Mouse (Mus musculus): ENCODE measurements around the gene Svep1.
A peak's percentile ranks its signal among the peaks of the same experiment; 100 is the strongest.

Gene Svep1

DNA sequence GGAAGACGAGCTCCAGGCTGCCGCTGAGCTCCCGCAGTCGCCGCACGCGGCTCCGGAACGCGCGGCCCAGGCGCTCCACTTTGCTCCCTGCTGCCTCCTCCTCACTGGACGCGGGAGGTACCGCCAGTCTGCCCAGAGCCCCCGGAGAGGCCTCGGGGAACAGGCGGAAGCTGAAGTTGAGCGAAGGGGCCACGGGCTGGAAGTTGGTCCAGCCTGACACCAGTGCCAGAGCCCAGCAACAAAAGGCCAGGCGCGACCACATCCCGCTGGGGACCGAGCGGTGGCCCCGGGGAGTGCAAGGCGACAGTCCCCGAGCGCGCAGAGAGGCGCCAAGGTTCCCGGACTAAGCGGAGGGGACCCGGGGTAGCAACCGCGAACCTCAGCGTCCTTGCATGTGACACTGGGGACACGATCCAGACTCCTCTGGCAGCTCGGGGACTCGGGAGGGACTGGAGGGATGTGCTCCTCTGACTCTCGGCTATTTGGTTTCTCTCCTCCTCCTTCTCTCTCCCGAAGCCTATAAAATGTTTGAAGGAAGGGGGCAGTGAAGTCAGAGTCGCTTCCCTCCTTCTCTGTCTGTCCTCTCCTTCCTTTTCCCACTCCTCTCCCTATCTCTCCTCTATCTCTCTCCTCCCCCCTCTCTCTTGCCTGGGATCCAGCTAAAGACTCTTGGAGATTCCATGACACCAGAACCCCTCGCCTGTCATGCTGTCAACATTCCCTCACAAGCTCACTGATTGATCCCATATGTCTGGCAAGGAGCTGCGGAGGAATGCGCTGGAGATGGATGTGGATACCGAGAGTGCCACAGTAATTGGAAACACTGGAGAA lies at the start of gene Svep1:
Svep1 (minus strand) TSS at position 745 of the 831 bp plus-strand sequence.
- DNase-seq (ENCODE audit: low read depth, low spot score), result peak; percentile 91

DNA sequence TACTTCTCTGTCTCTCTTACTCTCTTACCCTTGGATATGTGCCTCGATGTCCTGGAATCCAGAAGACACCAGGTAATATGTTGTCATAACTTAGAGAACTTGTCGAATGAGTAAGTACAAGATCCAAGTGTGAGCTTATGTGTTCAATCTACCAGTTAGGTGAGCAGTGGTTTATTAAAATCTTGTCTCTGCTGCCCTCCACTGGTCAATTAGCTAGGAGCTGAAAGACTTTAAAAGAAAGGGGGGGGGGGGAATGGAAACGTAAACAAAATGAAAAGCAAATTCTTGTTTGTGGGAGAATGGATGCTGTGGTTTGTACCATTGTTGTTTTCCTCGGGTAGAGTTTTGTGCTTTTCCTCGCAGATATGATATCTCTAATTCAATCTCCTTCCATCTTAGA lies 46.8 kb upstream of the Svep1 start:
- peak; percentile 86 for DNase-seq (ENCODE audit: low read depth, low spot score)

GRCm38 (mm10) chr4:58252381-58252780 lies 45.7 kb upstream of the Svep1 start:
- DNase-seq (ENCODE audit: low read depth, low spot score), result no peak

DNA sequence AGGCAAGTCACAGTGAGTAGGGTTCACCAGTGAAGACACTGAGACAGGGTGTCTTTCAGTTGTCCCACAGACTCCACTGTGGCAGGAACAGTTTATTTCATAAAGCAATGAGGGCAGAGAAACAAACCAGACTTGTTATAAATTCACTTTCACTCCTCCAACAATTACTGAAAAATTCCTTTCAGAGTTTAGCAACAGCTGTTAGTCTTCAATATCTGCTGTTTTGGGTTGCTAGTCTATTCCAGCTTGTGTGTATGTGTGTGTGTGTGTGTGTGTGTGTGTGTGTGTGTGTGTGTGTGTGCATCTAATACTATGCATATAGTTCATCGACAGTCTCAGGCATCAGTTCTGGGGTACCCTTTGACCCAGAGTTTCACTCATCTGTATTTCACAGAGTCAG lies 38.9 kb upstream of the Svep1 start:
- DNase-seq (ENCODE audit: low read depth, low spot score), result no peak

DNA sequence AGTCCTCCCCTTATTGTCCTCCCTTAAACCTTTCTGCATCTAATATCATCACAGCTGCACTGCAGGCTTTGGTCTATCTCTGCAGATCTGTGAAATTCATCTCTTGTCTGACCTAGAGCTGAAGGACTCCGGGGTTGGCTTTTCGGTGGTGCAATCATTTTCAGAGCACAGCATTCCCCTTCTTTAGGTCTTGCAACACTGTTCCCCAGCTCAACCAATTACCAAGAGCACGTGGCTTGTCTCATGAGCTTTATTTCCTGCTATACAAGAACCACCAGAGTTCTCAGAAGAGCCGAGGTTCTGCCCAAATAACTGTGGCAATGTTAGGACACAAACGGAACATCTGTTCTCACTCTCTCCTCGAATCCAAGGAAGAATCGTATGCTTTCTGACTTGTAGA lies 33.8 kb upstream of the Svep1 start:
- DNase-seq (ENCODE audit: low read depth, low spot score), result no peak

DNA sequence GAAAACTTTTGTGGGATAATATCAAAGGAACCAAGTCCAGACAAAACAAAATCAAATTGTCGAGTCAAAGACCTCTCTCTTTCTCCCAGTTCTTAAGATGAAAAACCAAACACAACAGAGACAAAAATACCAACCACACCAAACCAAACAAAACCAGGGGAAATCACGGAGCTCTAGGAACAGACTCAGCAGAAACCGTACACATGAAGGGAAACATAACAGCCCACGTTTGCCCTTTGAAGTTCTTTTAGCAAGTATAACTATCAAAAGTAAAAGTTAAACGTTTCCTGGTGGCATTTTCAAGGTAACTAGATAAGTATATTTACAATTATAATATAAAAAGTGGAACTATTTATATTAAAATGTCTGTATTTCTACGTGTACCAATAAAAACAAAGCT lies 29.2 kb upstream of the Svep1 start:
- DNase-seq (ENCODE audit: low read depth, low spot score), result no peak

DNA sequence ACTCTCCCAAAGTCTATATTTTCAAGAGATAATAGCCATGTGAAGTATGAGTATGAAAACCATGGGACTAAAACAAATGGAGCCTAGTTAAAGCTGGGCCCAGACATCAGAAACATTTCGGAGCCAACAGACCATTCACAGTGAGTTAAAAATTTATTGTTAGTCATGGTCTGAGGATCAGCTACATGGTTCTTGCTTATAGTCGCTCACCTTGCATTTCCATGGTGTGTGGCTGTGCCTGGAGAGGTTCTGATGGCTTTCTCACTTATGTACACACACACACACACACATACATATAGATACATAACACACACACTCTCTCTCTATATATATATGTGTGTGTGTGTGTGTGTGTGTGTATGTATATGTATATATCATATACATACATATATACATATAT lies 16.8 kb upstream of the Svep1 start:
- DNase-seq (ENCODE audit: low read depth, low spot score), result no peak

DNA sequence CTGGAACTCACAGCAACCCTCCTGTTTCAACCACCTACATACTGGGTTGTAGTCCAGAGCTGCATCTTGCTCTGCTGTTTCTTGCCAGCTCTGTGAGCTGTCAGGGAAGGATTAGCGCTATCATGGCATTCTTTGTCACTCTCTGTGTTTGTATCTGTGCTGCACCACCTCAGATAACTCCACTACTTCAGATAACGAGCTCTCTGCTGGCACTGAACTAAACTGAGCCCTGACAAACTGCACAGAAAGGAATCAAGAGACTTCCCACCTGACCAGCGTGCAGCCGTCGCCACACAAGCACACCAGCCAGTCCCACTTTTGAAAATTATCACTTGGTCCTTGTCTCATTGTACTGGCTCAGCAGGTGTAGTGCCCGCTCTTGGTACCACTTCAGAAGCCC lies 4.7 kb upstream of the Svep1 start:
- DNase-seq (ENCODE audit: low read depth, low spot score), result no peak

DNA sequence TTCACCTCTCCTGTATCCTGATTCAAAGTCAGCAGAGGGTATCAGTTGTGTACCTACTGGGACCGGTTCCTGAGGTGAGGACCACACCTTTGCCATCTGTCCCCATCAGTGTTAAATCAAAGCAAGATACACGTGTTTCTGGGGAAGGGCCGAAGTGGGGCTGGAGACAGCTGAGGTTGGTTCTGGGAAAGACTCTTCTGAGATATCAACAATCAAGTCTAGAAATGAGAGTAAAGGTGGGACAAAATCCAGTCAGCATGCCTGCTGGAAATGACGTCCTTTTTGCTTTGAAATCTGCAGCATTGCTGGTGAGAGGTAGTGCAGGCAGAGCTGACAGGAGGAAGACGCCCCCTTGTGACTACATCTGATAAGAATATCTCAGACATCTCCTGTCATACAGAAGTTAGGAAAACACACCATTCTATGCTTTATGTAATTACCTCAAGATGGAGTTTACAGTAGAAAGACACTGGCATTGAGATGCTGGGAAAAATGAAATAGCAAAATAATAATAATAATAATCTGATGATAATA lies 4.0 kb upstream of the Svep1 start:
- peak; percentile 53 for DNase-seq (ENCODE audit: low read depth, low spot score)

DNA sequence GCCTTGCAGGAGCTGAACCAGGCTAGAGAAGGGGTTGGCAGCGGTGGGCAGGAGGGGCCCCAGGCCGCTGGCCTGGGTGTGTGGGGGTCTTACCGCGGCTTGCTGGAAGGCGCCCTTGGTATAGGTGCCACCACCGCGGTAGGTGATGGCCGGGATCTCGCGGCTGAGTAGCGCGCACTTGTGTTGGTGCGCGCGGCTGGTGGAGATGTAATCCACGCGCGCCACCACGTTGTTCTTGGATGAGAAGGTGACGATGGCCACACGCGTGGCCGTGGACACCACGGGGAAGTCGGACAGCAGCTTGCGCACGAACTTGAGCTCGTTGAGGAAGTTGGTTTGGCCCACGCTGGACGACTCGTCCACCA lies 927 bp downstream of the Svep1 start:
- no peak for DNase-seq (ENCODE audit: low read depth, low spot score)

- no peak for DNase-seq (ENCODE audit: low read depth, low spot score)
Observed at GRCm38 (mm10) chr4:58201703-58202102, 5.0 kb downstream of the Svep1 start.

DNA sequence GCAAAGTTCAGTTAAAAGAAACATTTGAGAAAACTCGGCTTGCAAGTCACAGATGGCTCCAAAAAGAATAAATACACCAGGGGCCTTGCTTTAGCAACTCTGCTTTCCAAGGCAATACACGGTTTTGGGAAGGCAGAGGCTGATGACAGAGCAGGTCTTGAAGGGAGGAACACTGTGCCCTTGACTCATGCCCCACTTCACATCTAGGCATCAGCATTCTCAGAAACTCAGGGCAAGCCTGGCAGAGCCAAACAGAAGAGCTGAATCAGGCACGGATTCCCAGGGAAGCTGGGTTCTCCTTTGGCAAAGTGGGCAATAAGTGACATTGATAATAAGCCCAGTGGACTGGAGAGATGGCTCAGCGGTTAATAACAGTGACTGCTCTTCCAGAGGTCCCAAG lies 5.8 kb downstream of the Svep1 start:
- DNase-seq (ENCODE audit: low read depth, low spot score), result no peak

DNA sequence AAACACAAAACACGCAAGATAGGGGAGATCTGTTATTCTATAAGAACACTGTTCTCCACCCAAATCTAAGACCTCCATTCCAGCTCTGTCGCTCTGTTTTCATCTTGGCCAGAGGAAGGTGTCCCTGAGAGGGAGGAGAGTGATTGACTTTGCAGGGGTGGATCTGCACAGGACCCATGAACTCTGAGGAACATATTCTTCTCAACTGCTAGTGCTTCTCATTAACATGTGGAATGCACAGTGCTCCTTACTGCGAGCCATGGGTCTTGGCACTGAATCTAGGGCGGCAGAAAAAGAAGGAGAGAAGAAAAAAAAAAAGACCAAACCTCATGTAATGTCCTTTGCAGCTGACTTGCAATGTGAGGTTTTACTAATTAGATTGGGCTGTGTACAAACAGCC lies 9.4 kb downstream of the Svep1 start:
- no peak for DNase-seq (ENCODE audit: low read depth, low spot score)

GRCm38 (mm10) chr4:58196795-58197194 lies 9.9 kb downstream of the Svep1 start:
- peak; percentile 77 for DNase-seq (ENCODE audit: low read depth, low spot score)

GRCm38 (mm10) chr4:58195936-58196335 lies 10.7 kb downstream of the Svep1 start:
- DNase-seq (ENCODE audit: low read depth, low spot score), result peak; percentile 37

GRCm38 (mm10) chr4:58189281-58189680 lies 17.4 kb downstream of the Svep1 start:
- no peak for DNase-seq (ENCODE audit: low read depth, low spot score)

DNA sequence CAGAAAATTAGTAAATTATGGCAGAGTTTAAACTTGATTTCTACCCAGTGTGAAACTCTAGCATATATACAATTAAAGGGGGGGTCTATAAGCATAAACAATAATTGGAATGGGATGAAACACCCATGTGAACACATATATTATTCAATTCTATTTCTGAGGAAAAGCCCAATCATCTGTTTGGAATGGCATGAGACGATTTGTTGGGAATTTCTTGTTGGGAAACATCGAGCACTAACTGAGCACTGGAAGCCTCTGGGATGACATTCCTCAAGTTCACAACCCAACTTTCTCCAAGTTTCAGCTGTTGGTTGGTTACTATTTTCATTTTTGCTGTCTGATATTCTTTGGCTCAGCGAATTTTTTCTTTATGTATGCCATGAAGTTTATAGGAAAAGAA lies 21.3 kb downstream of the Svep1 start:
- peak; percentile 55 for DNase-seq (ENCODE audit: low read depth, low spot score)

- peak; percentile 75 for DNase-seq (ENCODE audit: low read depth, low spot score)
Observed at GRCm38 (mm10) chr4:58184681-58185341, 21.8 kb downstream of the Svep1 start.

- no peak for DNase-seq (ENCODE audit: low read depth, low spot score)
Observed at GRCm38 (mm10) chr4:58183897-58184296, 22.8 kb downstream of the Svep1 start.

- no peak for DNase-seq (ENCODE audit: low read depth, low spot score)
Observed at GRCm38 (mm10) chr4:58178489-58178888, 28.2 kb downstream of the Svep1 start.

- DNase-seq (ENCODE audit: low read depth, low spot score), result no peak
Observed at GRCm38 (mm10) chr4:58177256-58177655, 29.4 kb downstream of the Svep1 start.

DNA sequence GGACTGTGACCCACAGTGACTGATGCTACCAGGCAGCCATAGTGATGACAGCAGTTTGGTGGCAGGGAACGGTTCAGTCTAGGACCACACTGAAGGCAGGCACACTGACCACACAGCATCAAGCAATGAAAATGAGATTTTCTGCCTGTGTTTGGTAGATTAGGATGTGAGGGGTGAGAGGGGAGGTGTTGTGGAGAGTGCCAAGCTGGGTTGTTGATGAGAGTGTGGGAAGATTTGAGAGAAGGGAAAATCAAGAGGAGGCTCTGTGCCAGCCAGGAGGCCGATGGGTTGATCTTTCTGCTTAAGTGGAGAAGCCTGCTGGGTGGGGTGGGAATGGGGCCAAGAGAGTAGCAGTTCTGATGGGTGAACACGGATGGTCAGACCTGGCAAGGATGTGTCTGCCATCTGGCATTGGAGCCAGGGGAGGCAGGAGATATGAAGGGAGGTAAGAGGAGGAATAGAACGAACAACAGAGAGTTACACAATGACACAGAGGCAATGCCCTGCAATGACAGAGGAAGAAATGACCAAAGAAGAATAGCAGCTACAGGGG lies 32.1 kb downstream of the Svep1 start:
- no peak for DNase-seq (ENCODE audit: low read depth, low spot score)

DNA sequence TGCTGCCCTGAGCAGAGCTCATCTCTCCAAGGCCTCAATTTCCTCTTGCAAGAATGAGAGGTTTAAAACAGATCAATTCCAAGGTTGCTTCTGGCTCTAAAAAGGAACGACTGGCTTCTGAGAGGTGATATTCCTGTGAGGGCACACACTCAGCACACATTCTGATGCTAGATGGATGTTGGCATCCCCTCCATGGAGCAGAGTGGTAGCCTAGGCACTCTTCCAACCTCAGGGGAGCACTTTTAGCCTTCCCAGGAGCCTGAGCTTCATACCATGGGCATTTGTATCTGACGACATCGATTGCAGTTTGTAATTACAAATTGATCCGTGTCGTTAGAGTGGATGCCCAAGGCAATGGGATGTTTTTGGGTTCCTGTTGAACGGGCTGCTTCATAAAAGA lies 33.3 kb downstream of the Svep1 start:
- DNase-seq (ENCODE audit: low read depth, low spot score), result no peak

Data from 3T3-L1 (cell line).